Mouse (Mus musculus): ENCODE results near the gene Tead4.

Tead4 gene

DNA sequence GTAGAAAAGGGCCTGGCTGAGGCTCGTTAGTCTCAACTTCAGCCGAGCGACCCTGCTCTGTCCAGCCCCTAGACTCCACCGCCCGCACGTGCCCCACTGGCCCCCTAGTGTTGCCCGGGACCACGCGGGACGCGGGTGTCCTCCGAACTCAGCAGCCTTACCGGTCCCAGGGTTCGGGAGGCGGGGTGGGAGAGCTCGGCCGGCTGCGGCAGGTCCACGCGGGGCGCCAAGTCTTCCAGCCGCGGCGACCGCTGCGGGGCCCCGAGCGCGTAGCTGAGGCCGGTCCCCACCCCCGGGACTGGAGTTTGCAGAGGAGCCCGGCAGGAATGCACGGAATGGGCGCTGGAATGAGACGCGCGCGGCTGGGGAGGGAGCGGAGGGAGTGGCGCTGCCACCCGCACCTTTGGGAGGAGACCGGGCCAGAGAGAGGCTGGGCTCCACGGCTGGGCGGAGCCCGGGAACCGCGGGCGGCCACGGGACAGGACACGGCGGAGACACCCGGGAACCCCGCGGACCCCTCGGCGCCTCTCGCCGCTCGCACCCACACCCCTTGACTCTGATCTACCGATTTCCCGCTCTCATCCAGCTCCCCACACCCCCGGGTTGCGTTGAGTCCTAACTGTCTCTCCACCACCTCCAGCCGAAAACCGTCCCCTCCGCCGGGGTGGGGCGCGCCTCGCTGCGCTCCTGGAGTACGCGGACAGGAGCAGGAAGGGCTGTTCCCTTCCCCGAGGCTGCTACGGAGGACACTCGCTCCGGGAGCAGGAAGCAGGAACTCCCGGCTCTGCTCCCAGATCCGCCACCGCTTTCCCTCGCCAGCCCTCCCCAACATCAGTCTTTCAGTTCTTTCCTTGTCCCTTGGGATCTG is at the start of gene Tead4:
Gene Tead4, minus strand, starts transcription at position 690 of the 868 bp plus-strand sequence.
- peak; percentile 88 for DNase-seq (ENCODE audit: low read depth, low spot score)

DNA sequence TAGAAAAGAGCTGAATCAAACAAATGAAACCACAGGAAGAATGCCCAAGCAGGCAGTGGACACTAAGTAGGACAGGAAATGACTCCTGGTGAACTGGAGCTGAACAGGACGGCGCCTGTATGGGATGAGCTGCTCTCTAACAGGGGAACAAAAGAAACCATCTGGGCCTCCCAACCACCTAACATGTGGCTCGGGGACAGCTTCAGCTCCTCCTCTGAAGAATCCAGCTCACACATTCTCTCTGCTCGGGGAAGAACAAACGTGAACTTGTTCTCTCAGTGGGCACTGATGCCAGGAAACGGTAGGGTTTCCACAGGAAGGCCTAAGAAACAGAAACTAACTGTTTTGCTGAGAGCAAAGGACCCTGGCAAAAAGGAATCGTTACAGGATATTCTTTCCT is 49.1 kb upstream of the Tead4 start:
- DNase-seq (ENCODE audit: low read depth, low spot score): no peak

DNA sequence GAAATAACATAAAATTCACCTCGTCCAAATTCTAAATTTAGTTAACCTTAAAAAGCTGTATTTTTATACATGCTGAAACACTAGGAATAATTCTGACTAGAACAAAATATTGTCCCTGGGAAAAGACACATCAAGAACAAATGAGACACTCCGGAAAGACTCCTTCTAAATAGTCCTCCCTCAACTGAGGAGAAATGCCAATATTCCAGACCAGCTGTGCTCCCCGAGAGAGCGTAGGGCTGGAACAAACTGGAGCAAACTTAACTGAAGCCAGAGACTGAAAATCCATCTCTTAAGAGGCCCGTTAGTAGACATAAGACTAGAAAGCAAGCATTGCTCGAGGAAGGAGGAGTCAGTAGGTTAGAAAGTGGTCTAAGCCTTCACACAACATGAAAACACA is 46.2 kb upstream of the Tead4 start:
- no peak for DNase-seq (ENCODE audit: low read depth, low spot score)

DNA sequence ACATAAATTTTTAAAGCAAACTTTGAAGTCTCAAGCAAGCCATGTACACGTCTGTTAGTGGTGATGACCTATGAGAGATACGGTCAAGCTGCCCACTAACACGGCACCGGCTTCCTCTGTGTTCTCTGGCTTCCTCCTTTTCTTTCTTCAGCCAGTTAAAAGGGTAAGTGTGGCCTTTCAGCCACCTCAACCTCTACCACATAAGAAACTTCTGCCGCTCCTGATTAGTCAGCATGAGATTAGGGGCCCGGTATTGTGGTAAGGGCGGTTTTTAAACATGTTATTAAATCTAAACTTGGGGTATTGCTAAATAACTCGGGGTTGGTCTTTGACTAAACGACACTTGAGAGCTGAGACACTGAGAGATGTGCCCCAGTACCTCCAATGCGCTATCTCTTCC is 45.0 kb upstream of the Tead4 start:
- DNase-seq (ENCODE audit: low read depth, low spot score): no peak

DNA sequence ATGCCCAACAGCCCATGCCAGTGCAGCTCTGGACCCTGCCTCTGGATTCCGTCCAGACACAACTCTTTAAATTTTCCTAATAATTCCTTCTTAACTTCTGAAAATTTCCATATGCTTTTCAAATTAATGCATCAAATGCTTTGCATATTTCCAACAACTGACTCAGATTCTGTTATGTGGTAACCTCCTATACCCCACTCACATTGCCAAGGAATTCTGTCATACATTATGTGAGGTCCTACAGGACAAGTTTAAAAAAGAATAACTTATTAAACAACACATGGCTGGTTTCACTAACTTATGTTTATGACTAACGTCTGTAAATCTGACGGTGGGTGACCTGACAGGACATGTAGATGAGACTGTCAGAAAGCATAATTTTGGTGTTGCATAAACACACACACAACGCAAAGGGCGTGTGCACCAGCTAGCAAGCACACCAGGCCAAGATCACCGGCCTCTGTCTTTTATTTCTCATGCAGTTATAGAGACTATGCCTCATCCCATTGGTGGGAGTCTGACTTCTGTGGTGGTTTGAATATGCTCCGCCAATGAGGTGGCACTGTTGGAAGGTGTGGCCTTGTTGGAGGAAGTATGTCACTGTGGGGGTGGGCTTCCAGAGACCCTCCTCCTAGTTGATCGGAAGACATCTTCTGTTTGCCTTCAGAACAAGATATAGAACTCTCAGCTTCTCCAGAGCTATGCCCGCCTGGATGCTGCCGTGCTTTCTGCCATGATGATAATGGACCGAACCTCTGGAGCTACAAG is 41.5 kb upstream of the Tead4 start:
- peak; percentile 83 for DNase-seq (ENCODE audit: low read depth, low spot score)

DNA sequence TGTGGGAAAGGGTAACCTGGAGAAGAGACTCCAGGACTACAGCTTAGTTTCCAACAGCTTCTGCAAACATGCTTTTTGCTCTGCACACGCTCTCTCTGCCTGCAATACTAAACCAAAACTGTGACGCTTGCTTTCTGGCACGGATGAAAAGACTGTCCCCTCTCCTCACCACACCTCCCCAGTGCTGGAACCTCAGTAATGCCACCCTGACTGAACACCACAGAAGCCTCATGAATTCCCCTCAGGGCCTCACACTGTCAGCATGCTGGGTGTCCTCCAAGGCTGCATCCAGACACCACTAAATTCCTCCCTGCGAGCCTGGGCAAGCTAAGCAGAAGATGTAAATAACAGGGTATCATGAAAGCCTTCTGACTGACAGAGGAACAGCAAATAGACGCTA is 38.3 kb upstream of the Tead4 start:
- no peak for DNase-seq (ENCODE audit: low read depth, low spot score)

DNA sequence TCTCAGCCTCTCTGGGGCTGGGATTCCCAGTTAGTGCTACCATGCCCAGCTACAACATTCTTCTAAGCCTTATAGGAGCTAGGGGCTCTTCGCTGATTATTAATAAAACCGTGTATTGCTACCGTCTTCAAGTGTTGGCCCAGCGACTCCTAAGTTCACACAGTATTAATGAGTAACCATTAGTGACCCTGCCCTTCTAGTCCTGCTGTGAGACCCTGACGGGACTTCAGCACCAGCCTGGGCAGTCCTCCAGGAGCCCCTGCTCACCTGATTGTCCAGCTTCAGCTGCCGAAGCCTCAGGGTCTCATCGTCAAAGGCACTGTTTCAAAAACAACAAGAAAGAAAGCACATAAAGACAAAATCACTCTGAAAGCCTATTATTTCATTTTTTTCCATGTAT is 36.8 kb upstream of the Tead4 start:
- DNase-seq (ENCODE audit: low read depth, low spot score): no peak

DNA sequence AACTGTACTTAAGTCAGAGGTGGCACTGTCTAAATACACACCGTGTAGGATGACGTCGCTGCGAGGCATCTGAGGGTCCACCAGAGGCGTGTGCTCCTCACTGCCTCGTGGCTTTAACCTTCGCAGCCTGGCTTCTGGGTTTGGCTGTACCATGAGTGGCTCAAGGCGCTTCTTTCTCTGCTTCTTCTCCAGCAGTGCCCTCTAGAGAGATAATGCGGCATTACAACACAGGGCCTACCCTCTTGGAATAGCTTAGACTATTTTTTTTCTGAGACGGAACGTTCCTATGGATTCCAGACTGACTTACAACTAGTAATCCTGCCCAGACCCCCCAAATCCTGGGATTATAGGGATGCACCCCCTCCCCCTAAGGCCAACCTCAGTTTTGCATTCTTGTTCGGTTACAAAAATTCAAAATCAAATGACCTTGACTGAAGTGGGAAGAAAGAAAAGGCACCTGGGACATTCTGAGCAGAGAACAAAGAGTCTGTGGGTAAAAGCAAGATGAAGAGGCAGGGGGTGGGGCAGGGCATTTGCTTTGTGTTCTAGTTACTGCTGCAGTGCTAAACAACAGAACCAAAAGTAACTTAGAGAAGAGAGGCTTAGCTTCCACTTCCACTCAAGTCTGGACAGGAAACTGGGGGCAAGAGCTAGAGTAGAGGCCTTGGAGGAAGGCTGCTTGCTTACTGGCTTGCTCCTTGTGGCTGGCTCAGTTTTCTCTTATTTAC is 33.9 kb upstream of the Tead4 start:
- DNase-seq (ENCODE audit: low read depth, low spot score): peak; percentile 96

DNA sequence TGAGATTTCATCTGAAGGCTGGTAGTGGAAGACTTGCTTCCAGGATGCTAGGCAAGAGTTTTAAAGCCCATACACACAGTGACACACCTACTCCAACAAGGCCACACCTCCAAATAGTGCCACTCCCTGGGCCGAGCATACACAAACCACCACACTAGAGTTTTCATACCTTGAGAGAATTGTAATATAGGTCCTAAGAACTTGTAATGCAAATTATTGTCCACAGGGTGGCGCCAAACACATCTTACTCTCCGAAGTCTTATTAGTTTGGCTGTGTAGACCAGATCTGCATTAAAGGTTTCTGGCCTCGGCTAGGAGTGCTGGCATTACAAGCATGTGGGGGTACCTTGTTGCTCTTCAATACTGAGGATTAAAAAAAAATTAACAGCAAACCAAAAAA is 17.7 kb upstream of the Tead4 start:
- peak; percentile 81 for DNase-seq (ENCODE audit: low read depth, low spot score)

DNA sequence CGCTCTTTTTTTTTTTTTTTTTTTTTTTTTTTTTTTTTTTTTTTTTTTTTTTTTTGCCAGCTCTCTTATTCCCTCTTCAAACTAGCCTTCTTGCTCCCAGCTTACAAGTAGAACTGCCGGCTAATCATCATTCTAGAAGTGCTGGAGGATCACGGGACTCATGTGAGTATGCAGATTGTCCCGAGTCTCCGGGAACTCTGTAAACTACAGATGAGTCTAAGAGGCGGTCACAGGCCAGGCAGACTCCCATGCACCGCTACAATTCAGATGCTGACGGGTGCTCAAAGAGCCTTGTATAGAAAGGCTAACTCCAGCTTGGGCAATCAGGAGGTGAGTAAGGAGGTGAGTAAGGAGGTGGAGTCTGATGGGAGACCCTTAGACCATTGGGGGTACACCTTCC is 15.0 kb upstream of the Tead4 start:
- DNase-seq (ENCODE audit: low read depth, low spot score): peak; percentile 53

DNA sequence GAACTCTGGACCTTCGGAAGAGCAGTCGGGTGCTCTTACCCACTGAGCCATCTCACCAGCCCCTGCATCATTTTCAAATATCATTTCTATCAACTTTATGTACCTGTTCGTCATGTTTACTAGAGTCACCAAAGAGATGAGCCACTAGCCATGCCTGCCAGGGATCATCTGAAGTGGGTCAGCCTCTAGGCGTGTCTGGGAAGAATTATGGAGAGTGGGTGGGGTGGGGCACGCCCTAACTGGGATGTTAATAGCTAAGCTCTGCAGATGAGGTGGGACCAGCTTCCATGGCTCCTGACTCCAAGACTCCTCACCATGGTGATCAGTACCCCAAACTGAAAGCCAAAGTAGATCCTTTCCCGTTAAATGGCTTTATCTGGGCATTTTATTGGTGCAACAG is 14.2 kb upstream of the Tead4 start:
- peak; percentile 59 for DNase-seq (ENCODE audit: low read depth, low spot score)

DNA sequence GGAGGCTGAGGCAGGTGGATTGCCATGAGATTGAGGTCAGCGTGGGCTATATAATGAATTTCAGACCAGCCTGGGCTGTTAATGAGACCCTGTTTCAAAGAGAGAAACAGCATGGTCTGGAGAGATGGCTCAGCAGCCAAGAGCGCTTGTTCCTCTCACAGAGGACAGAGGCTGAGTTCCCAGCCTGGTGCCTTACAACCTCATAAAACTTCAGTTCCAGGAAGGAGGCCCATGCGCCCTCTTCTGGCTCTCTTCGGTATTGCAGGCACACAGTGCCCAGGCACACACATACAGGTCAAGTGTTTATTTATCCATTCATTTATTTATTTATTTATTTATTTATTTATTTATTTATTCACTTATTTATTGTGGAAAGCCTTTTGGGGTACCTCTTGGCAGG is 7.7 kb upstream of the Tead4 start:
- DNase-seq (ENCODE audit: low read depth, low spot score): peak; percentile 85

DNA sequence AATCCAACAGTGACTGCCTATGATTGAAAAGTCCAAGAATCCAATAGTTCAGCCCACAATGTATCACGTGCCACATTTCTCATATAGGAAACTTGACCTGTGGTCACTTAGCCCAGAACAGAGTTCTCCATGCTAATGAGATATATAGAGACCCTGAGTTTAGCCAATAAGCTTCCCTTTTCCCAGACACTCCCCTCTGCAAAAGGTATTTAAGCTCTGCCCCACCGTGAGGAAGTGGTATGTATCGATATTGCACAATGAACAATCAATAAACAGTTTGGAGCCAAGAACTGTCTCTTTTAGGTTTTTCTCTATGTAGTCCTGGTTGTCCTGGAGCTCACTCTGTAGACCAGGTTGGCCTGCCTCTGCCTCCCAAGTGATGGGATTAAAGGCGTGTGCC is 4.2 kb upstream of the Tead4 start:
- DNase-seq (ENCODE audit: low read depth, low spot score): no peak

DNA sequence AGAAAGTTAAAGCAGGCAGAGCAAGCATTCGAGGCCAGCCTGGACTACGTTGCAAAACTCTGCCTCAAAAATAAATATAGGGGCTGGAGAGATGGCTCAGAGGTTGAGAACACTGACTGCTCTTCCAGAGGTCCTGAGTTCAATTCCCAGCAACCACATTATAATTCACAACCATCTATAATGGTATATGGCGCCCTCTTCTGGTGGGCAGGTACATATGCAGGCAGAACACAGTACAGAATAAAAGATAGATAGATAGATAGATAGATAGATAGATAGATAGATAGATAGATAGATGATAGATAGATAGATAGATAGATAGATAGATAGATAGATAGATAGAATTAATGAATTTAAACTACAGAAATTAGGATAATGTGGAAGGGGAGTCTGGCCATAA is 2.0 kb upstream of the Tead4 start:
- DNase-seq (ENCODE audit: low read depth, low spot score): peak; percentile 46

DNA sequence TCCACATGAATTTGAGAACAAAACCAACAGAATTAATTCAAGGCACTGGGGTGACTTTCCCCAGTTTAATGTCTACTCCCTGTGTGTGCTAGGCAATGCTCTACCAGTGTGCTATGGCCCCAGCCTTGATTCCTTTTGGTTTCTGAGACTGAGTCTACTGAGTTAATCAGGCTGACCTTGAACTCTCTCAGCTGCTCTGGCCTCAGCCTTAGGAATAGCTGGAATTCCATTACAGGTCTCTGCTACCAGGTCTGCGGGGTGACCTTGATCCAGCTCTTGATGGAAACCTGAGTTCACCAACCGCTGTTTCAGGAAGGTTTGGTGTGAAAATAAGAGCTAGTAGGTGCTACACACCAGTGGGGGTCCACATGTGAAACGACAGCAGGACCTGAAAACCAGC is 1.3 kb upstream of the Tead4 start:
- DNase-seq (ENCODE audit: low read depth, low spot score): peak; percentile 89

DNA sequence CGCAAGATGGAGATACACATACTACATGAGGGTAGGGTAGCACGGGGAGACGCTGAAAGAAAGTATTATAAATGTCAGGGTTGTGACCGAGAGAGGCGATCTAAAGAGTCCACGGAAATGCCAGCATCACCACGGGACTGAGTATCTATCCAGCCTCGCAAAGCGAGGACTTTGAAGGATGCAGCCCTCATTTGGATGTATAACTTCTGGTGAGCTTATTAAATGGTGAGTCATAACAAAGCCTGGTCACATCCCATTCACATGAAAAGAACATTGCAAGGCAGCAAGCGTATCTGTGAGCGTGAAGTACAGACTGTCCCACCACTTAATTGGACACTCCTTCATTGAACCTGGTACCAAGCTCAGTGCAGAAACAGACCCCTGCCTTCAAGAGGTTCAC is 835 bp upstream of the Tead4 start:
- DNase-seq (ENCODE audit: low read depth, low spot score): no peak

DNA sequence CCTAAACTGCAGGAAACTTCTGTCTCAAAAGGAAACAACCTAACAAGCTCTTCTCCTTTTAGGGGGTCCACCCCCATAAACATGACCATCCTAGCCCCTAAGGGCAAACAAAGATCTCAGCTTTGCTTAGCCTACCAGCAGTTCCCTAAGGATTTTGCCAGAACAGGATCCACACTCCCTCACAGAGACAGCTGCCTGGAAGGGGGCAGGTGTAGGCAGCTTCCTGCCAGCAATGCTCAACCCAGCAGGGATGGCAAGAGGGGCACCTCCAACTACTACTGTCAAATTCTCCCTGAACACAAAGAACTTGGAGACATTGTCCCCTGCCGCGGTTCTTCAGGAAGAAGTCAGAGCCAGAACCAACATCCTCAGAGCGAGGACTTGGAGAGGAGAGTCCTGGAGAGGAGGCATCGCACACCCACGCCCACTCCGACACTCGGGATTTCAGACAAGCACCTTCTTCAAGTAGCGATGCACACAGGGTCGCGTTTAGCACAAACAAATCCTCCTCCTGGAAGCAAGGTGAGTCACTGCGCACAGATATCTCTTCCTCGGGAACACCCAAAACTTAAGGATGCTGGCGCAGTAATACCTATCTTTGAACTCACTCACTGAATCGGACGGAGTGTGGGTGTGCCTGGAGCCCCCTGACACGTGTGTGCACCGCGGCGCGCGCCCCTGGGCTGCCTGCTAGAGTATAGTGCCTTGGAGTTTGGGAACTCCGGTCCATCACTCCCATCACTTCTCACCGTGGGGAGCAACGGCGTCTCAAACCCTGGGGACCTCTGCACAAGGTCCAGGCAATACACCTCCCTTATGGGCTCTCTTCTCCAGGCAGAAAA is 1.1 kb downstream of the Tead4 start:
- peak; percentile 67 for DNase-seq (ENCODE audit: low read depth, low spot score)

DNA sequence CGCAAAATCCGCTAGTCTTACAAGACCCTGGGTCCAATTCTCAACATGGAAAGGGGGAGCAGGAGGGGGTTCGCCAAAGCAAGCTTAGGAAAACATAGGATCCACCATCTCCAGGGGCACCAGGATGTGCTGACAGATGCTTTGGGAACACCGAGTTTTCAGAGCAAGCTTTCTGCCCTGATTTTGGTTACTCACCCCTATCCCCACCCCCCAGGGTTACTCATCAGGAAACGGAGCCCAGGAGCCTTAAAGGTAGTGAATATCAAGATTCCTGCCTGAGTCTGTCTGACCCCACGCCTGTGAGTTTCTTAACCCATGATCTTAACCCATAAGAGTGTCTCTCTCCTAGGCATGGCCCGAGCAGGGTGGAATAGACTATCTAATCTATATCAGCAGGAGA is 2.4 kb downstream of the Tead4 start:
- DNase-seq (ENCODE audit: low read depth, low spot score): no peak

DNA sequence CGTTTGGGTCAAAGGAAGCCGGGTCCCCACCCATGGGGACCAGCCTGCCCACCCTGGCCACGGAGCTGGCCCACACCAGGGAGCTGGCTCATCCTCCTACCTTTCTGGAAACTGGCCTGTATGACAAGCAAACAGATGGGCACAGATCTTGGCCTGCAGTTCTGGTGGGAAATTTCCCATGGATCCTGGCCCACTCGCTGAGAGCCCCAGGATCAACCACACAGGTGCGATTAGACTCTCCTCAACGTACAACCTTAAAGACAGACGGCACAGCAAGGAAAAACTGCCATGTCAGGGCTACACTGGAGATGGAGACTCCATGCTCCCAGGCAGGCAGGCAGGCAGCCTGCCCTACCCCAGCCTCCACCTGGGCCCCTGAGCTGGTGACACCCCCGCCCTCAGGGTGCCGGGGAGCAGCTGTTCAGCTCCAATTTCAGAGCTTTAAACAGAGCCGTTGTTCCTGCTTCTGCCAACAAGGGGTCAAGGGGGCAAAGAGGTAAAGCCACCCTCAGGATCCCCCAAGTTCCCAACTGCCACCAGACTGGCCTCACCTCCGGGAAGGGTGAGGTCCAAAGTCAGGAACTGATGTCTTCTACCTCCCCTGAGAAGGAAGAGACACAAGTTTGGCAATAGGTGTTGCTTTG is 3.8 kb downstream of the Tead4 start:
- peak; percentile 28 for DNase-seq (ENCODE audit: low read depth, low spot score)

DNA sequence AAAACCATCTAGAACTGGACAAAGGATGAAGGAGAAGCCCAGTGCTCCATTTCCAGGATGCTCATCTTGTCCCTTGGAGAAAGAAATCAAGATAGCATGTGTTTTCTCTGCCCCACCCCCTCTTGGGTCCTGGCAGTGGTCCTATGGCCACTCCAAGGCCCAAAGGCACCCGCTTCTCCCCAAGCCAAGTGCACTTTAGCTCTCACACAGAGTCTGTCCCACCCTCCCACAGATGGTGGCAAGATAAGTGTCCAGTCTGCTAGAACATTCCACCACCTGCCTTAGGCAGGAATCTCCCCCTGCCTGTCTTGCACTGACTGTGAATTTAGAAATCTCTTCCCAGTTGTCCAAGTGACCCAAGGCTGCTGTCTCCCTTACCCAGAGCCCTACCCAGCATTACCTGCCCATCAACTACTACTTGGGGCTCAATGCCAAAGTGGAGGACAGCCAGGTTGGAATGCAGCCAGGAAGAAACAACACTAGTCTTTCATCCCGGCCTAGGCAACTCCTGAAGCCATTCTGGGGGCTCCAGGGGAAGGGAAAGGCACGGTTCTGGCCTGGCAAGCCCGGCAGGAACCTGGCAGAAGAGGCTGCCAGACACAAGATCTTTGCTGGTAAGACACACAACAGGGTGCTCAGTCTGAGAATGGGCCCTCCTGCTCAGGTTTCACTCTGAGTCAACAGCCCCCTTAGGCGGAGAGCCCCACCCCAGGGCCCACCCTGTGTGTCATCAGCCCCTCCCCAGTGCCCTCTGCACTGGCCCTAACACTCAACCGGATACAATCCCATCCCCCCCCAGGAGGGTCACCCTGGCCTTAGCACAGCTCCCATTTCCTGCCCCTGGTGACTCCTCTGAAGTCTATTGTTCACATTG is 4.5 kb downstream of the Tead4 start:
- peak; percentile 39 for DNase-seq (ENCODE audit: low read depth, low spot score)
